ENCODE assay signal across 8 mouse cellular contexts in the genomic region with DNA sequence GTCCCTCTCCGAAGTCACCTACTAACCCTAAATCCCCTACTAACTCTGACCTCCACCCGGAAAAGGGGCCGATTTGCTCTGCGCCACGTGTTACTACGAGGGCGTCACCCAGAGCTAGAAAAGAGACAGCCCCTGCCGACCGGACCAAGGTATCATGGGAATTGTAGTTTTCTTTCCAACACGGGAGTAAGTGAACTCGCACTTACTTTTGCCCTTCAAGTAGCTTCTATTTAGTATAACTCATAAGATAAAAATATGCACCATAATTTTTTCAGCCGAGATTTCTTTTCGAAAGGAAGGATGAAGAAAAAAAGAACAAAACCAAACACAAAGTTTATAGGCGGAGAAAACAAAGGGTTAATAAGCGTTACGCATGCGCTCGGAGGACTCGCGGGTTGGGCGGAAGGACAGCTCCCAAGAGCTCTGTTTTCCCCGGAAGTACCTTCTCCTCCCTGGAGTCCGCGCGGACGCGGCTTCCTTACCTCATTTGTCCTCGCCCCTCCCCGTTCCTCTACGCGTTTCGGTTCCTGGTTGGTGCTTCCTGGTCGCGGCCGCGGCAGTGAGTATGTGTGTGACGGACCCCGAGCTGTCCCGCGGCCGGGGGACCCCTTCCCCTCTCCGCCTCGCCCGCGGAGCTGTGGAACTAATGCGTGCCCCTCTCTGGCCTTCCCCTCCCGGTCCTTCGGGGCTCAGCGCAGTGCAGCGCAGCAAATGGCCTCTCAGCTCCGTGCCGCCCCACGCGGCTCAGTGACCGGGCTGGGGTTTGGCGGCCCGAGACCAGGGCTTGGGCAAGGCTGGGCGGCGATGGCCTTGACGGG. TPM values are rescaled to one million over a fixed set of nuclear protein-coding genes. Genes with fewer than 3 reads are reported as not detected.
A peak's percentile ranks its signal among the peaks of the same experiment; 100 is the strongest.
DNase-seq lines count a peak whose midpoint lies in the region; ATAC-seq and TF ChIP-seq lines count a peak whose summit lies in the region.

No protein-coding gene starts in this region.

- ATAC-seq in embryonic facial prominence, embryonic 14.5 days (ENCODE audit: low read depth) = peak; percentile 99
- peak; percentile 97 for ATAC-seq in limb, embryonic 13.5 days (ENCODE audit: low FRiP score, low read depth)
- peak; percentile 98 for ATAC-seq in midbrain, embryonic 16.5 days

- TF ChIP-seq EP300 in heart, adult 2 months (IDR thresholded peaks at IDR 0.05; ENCODE audit: insufficient read depth, low read depth, low read length) = peak; percentile 80

- no peaks in the 10 kb centered on the region for H3K36me3 ChIP-seq in embryonic facial prominence, embryonic 14.5 days (ENCODE audit: control insufficient read depth, insufficient read depth, low read length)
- peaks cover 8% of the 10 kb centered on the region for H3K36me3 ChIP-seq in heart, adult 2 months (ENCODE audit: control insufficient read depth, insufficient read depth, low read length)
- no peaks in the 10 kb centered on the region for H3K36me3 ChIP-seq in limb, embryonic 13.5 days
- H3K36me3 ChIP-seq in midbrain, embryonic 16.5 days (ENCODE audit: control insufficient read depth, insufficient read depth, low read length) = no peaks in the 10 kb centered on the region

- intact Hi-C loops in heart, adult 2 months (cut with DNase I) = no loop called here

- H3K79me2 ChIP-seq in heart, adult 2 months (replicated peaks; ENCODE audit: control insufficient read depth, insufficient read depth, low read length) = peaks cover 4% of the 10 kb centered on the region

- no peaks in the 10 kb centered on the region for H3K27me3 ChIP-seq in embryonic facial prominence, embryonic 14.5 days (replicated peaks; ENCODE audit: control insufficient read depth, insufficient read depth, low read length)
- no peaks in the 10 kb centered on the region for H3K27me3 ChIP-seq in heart, adult 2 months (ENCODE audit: control insufficient read depth, insufficient read depth, low read length)
- H3K27me3 ChIP-seq in limb, embryonic 13.5 days = no peaks in the 10 kb centered on the region
- no peaks in the 10 kb centered on the region for H3K27me3 ChIP-seq in midbrain, embryonic 16.5 days (ENCODE audit: control insufficient read depth, insufficient read depth, low read depth, low read length)

- H3K4me1 ChIP-seq in embryonic facial prominence, embryonic 14.5 days (ENCODE audit: control insufficient read depth, insufficient read depth, low read length) = no peaks in the 10 kb centered on the region
- peaks cover 1% of the 10 kb centered on the region for H3K4me1 ChIP-seq in heart, adult 2 months (ENCODE audit: control insufficient read depth, insufficient read depth, low read length)
- peaks cover 11% of the 10 kb centered on the region for H3K4me1 ChIP-seq in limb, embryonic 13.5 days
- peaks cover 7% of the 10 kb centered on the region for H3K4me1 ChIP-seq in midbrain, embryonic 16.5 days (ENCODE audit: control insufficient read depth, insufficient read depth, low read length)

- peak overlapping the region; percentile 93 for H3K4me3 ChIP-seq in embryonic facial prominence, embryonic 14.5 days (ENCODE audit: low read depth, low read length)
- H3K4me3 ChIP-seq in heart, adult 2 months = peak overlapping the region; percentile 69
- peak overlapping the region; percentile 86 for H3K4me3 ChIP-seq in limb, embryonic 13.5 days
- peak overlapping the region; percentile 98 for H3K4me3 ChIP-seq in midbrain, embryonic 16.5 days (ENCODE audit: low read depth, low read length)

- H3K27ac ChIP-seq in embryonic facial prominence, embryonic 14.5 days (replicated peaks; ENCODE audit: low read depth, low read length) = peak overlapping the region; percentile 90
- H3K27ac ChIP-seq in heart, adult 2 months = peak overlapping the region; percentile 91
- peak overlapping the region; percentile 88 for H3K27ac ChIP-seq in limb, embryonic 13.5 days
- peak overlapping the region; percentile 93 for H3K27ac ChIP-seq in midbrain, embryonic 16.5 days (ENCODE audit: low read length)

- peak overlapping the region; percentile 92 for H3K9ac ChIP-seq in embryonic facial prominence, embryonic 14.5 days (ENCODE audit: low read depth, low read length)
- peak overlapping the region; percentile 97 for H3K9ac ChIP-seq in heart, adult 2 months (ENCODE audit: low read depth, low read length)
- H3K9ac ChIP-seq in limb, embryonic 13.5 days = peak overlapping the region; percentile 91
- peak overlapping the region; percentile 92 for H3K9ac ChIP-seq in midbrain, embryonic 16.5 days (ENCODE audit: low read depth, low read length)

- TF ChIP-seq POLR2A in heart, adult 2 months (IDR thresholded peaks at IDR 0.05; ENCODE audit: insufficient read depth, low read depth, low read length) = peak; percentile 92

- H3K4me2 ChIP-seq in embryonic facial prominence, embryonic 14.5 days (ENCODE audit: low read depth, low read length) = peak overlapping the region; percentile 57
- H3K4me2 ChIP-seq in limb, embryonic 13.5 days (replicated peaks) = peak overlapping the region; percentile 69
- peak overlapping the region; percentile 67 for H3K4me2 ChIP-seq in midbrain, embryonic 16.5 days (ENCODE audit: low read length)

- under 1% methylated on average over 45 of the region's 60 CpGs for WGBS in embryonic facial prominence, embryonic 14.5 days
- WGBS in heart, adult 2 months = under 1% methylated on average over 60 of the region's 60 CpGs
- WGBS in limb, embryonic 13.5 days = under 1% methylated on average over 60 of the region's 60 CpGs
- under 1% methylated on average over 56 of the region's 60 CpGs for WGBS in midbrain, embryonic 16.5 days

- peak; percentile 95 for DNase-seq in 3T3-L1 (ENCODE audit: low read depth, low spot score)
- peak; percentile 54 to 85 for DNase-seq in adrenal gland, postnatal 4 days (ENCODE audit: low spot score in 2 of 2)
- peak; percentile 98 for DNase-seq in embryonic facial prominence, embryonic 14.5 days (ENCODE audit: low spot score)
- peak; percentile 91 to 95 for DNase-seq in heart, adult 2 months
- DNase-seq in kidney, adult 8-10 months = peak; percentile 94
- DNase-seq in spleen, postnatal 10 days (ENCODE audit: low spot score in 2 of 2) = peak; percentile 83 to 91

- peak; percentile 27 for TF ChIP-seq CTCF in heart, adult 2 months (IDR thresholded peaks at IDR 0.05)

- no peaks in the 10 kb centered on the region for H3K9me3 ChIP-seq in embryonic facial prominence, embryonic 14.5 days (ENCODE audit: control insufficient read depth, low read length)
- no peaks in the 10 kb centered on the region for H3K9me3 ChIP-seq in limb, embryonic 13.5 days
- H3K9me3 ChIP-seq in midbrain, embryonic 16.5 days (replicated peaks; ENCODE audit: control insufficient read depth, low read length, poor library complexity, severe bottlenecking) = no peaks in the 10 kb centered on the region

RNA-seq across cellular contexts. Expression of a gene that starts 0.7 kb away (rescaled TPM):
- total RNA-seq in adrenal gland, postnatal 4 days (2021) = 10 to 100 TPM; 49.1 to 53.2 TPM
- polyA plus RNA-seq in embryonic facial prominence, embryonic 14.5 days (2014; fragmentation: Nextera tagmentation; extraction: Ambion mirVana) = 29.8 and 37.9 TPM in 2 replicates
- total RNA-seq in heart, adult 2 months (2021) = 10 to 100 TPM; 12.4 to 12.9 TPM
- 6.7 and 12.8 TPM in 2 replicates for polyA plus RNA-seq in heart, adult 2 months (2012; rRNA removed)
- polyA plus RNA-seq in limb, embryonic 13.5 days (2015; fragmentation: Nextera tagmentation; extraction: Ambion mirVana) = 41.5 and 47.7 TPM in 2 replicates
- polyA plus RNA-seq in midbrain, embryonic 16.5 days (2015; fragmentation: Nextera tagmentation; extraction: Ambion mirVana) = 31.2 and 34.7 TPM in 2 replicates

RNA-seq across cellular contexts. Expression of a gene that starts 46.1 kb away (rescaled TPM):
- 1 to 10 TPM in 1 of 2 experiments, under 1 TPM in 1; 0.59 to 1.0 TPM for total RNA-seq in adrenal gland, postnatal 4 days (2021)
- polyA plus RNA-seq in embryonic facial prominence, embryonic 14.5 days (2014; fragmentation: Nextera tagmentation; extraction: Ambion mirVana) = 0.08 and 0.09 TPM in 2 replicates
- total RNA-seq in heart, adult 2 months (2021) = 1 to 10 TPM in 1 of 2 experiments, under 1 TPM in 1; 0.68 to 1.5 TPM
- 0.67 and 1.1 TPM in 2 replicates for polyA plus RNA-seq in heart, adult 2 months (2012; rRNA removed)
- polyA plus RNA-seq in limb, embryonic 13.5 days (2015; fragmentation: Nextera tagmentation; extraction: Ambion mirVana) = not detected in 2 replicates
- 3.6 and 4.8 TPM in 2 replicates for polyA plus RNA-seq in midbrain, embryonic 16.5 days (2015; fragmentation: Nextera tagmentation; extraction: Ambion mirVana)

Comparison
In these comparisons a context has a peak if more than half of its experiments do, and no peak if none do; other contexts are left out.
1. Peak in every context shown above with its lines: DNase-seq, ATAC-seq, H3K4me3 ChIP-seq and H3K27ac ChIP-seq.